Mouse (Mus musculus): ENCODE data around the gene Ripply2. TPM values are rescaled to one million over a fixed set of nuclear protein-coding genes. Genes with fewer than 3 reads are reported as not detected.

The Ripply2 gene
- not detected for polyA plus RNA-seq (2017; shearing (Covaris generic))

DNA sequence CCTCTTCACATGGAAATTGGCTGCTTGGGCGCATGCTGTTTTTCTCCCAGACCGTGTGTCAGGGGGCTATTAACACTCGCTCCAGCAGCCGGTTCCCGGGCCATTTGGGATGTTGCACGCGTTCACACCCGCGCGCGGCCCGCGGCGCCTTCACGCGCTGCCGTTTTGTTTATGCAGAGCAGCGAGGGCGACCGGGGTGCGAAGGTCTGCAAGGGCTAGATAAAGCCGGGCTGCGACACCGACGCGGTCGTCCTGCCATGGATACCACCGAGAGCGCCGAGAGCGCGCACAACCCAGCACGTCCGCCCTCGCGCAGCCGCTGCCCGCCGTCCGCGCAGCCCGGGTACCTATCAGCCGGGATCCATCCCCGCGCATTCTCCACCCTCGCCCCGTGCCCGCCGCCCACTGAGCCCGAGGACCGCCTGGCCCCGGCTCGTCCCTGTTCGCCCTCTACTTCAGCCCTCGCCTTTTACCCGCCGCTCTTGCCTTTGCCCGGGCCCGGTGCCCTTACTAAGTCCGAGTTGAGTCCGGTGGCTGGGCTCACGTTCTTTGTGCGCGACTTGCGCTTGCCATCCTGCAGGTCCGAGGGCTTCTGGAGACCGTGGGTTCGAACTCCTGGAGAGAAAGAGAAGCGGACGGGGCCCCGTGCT is at the start of gene Ripply2:
TSS of gene Ripply2 (plus strand) at position 250 of the 650 bp plus-strand sequence.

DNA sequence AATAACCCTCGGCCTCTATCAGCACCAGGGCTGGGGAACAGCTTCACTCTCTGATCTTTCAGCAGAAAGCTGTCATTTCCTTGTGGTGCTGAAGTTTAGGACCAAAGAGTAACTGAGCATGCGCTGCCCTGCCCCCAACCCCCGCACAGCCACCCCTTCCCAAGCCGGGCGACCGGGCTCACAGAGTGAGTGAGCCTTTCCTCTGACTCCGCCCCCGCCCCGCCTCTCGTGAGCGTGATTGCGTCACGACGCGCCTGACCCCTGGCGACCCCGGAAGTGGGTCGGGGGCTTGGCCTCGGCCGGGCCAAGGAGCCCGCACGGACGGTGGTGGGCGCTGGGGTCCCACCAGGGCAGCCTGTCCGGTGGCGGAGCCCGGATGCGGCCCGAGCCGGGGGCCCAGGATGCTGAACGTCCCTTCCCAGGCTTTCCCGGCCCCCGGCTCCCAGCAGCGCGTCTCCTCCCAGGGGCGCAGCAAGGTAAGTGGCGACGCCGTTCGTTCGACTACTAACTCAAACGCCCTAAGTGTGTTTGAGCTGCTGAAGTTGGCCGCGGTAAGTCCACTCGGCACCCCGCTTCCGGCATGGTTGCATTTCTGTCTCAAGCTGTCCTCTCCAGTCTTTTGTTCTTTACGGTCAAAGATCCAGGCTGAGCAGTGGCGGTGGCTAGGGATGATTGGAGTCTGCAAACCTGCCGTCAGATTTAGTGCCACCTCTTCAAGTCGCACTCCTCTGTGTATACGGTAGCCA is 6.6 kb downstream of the Ripply2 start, which contains the start of gene Cyb5r4:
TSS of gene Cyb5r4 (plus strand) at position 237 of the 746 bp plus-strand sequence.

Other genes starting within 250 kb of the Ripply2 start
- 0.18 TPM for gene Snap91, start 134.9 kb upstream of the Ripply2 start, polyA plus RNA-seq (2017; shearing (Covaris generic))
- 68.0 TPM for gene Cyb5r4, start 6.5 kb downstream of the Ripply2 start, polyA plus RNA-seq (2017; shearing (Covaris generic))
- gene Mrap2, start 128.8 kb downstream of the Ripply2 start, polyA plus RNA-seq (2017; shearing (Covaris generic)), result not detected
- 8.7 TPM for gene Cep162, start 240.0 kb downstream of the Ripply2 start, polyA plus RNA-seq (2017; shearing (Covaris generic))